Mouse (Mus musculus): ENCODE results near the gene C730034F03Rik. TPM values are rescaled to one million over a fixed set of nuclear protein-coding genes. Genes with fewer than 3 reads are reported as not detected.

The C730034F03Rik gene
- polyA plus RNA-seq, 1 experiment from 2014 or later = 1.5 TPM

GRCm38 (mm10) chr15:89462176-89462575 lies 32.8 kb downstream of the C730034F03Rik start:
- H3K4me3 ChIP-seq (replicated peaks) = no peak overlapping the region
- DNase-seq (no peak), ATAC-seq (ENCODE audit: low read depth) (no peak)
- no peak overlapping the region for H3K27ac ChIP-seq
- H3K9ac ChIP-seq = no peak overlapping the region
- no peak overlapping the region for H3K4me2 ChIP-seq
- peaks cover 37% of the 10 kb centered on the region for H3K27me3 ChIP-seq
- no peaks in the 10 kb centered on the region for H3K36me3 ChIP-seq
- no peaks in the 10 kb centered on the region for H3K4me1 ChIP-seq (replicated peaks)
- no peaks in the 10 kb centered on the region for H3K9me3 ChIP-seq (replicated peaks)
- 56% methylated on average over 7 of the region's 7 CpGs for WGBS (ENCODE audit: insufficient replicate concordance)

GRCm38 (mm10) chr15:89463334-89464235 lies 34.2 kb downstream of the C730034F03Rik start:
- Histone ChIP-seq H3K4me1 (replicated peaks) (no peaks in the 10 kb centered on the region), H3K4me3 (replicated peaks) (no peak overlapping the region), H3K9ac (no peak overlapping the region), H3K9me3 (replicated peaks) (no peaks in the 10 kb centered on the region), H3K36me3 (no peaks in the 10 kb centered on the region), H3K27me3 (peaks cover 25% of the 10 kb centered on the region; the same call in 1 of the 2 replicates), H3K4me2 (no peak overlapping the region), H3K27ac (no peak overlapping the region)
- 35% methylated on average over 5 of the region's 5 CpGs for WGBS (ENCODE audit: insufficient replicate concordance)
- no peak for DNase-seq
- no peak for ATAC-seq (ENCODE audit: low read depth)

GRCm38 (mm10) chr15:89465052-89465451 lies 35.7 kb downstream of the C730034F03Rik start:
- 22% methylated on average over 1 of the region's 1 CpGs for WGBS (ENCODE audit: insufficient replicate concordance)
- H3K4me2 ChIP-seq = no peak overlapping the region
- H3K4me3 ChIP-seq (replicated peaks) = no peak overlapping the region
- no peaks in the 10 kb centered on the region for H3K36me3 ChIP-seq
- H3K27ac ChIP-seq = no peak overlapping the region
- H3K9me3 ChIP-seq (replicated peaks) = no peaks in the 10 kb centered on the region
- peaks cover 18% of the 10 kb centered on the region; the same call in 1 of the 2 replicates for H3K27me3 ChIP-seq
- no peak overlapping the region for H3K9ac ChIP-seq
- no peaks in the 10 kb centered on the region for H3K4me1 ChIP-seq (replicated peaks)
- DNase-seq = no peak
- ATAC-seq (ENCODE audit: low read depth) = no peak

- Histone ChIP-seq H3K27ac (no peak overlapping the region), H3K4me3 (replicated peaks) (no peak overlapping the region), H3K4me2 (no peak overlapping the region), H3K9ac (no peak overlapping the region), H3K27me3 (no peaks in the 10 kb centered on the region), H3K4me1 (replicated peaks) (no peaks in the 10 kb centered on the region), H3K36me3 (no peaks in the 10 kb centered on the region), H3K9me3 (replicated peaks) (no peaks in the 10 kb centered on the region)
- no peak for DNase-seq
- ATAC-seq (ENCODE audit: low read depth) = no peak
- 29% methylated on average over 2 of the region's 2 CpGs for WGBS (ENCODE audit: insufficient replicate concordance)
Measured at GRCm38 (mm10) chr15:89468577-89468976, 39.2 kb downstream of the C730034F03Rik start.

- 80% methylated on average over 4 of the region's 4 CpGs for WGBS (ENCODE audit: insufficient replicate concordance)
- no peak overlapping the region for H3K27ac ChIP-seq
- ATAC-seq (ENCODE audit: low read depth) (no peak), DNase-seq (no peak)
- H3K9ac ChIP-seq = no peak overlapping the region
- H3K4me3 ChIP-seq (replicated peaks) = no peak overlapping the region
- no peaks in the 10 kb centered on the region for H3K9me3 ChIP-seq (replicated peaks)
- H3K27me3 ChIP-seq = no peaks in the 10 kb centered on the region
- peaks cover 18% of the 10 kb centered on the region for H3K4me1 ChIP-seq (replicated peaks)
- no peaks in the 10 kb centered on the region for H3K36me3 ChIP-seq
- H3K4me2 ChIP-seq = no peak overlapping the region
Measured at GRCm38 (mm10) chr15:89471476-89471875, 42.1 kb downstream of the C730034F03Rik start.

GRCm38 (mm10) chr15:89473370-89473769 lies 44.0 kb downstream of the C730034F03Rik start:
- H3K27ac ChIP-seq = no peak overlapping the region
- DNase-seq (no peak), ATAC-seq (ENCODE audit: low read depth) (no peak)
- H3K9me3 ChIP-seq (replicated peaks) = no peaks in the 10 kb centered on the region
- H3K4me1 ChIP-seq (replicated peaks) = peaks cover 31% of the 10 kb centered on the region
- WGBS (ENCODE audit: insufficient replicate concordance) = 81% methylated on average over 9 of the region's 9 CpGs
- H3K4me3 ChIP-seq (replicated peaks) = no peak overlapping the region
- no peak overlapping the region for H3K9ac ChIP-seq
- no peaks in the 10 kb centered on the region for H3K27me3 ChIP-seq
- no peaks in the 10 kb centered on the region for H3K36me3 ChIP-seq
- H3K4me2 ChIP-seq = no peak overlapping the region

GRCm38 (mm10) chr15:89473921-89474320 lies 44.5 kb downstream of the C730034F03Rik start:
- ATAC-seq (ENCODE audit: low read depth) = no peak
- H3K9ac ChIP-seq = no peak overlapping the region
- H3K36me3 ChIP-seq = no peaks in the 10 kb centered on the region
- no peak overlapping the region for H3K4me3 ChIP-seq (replicated peaks)
- H3K9me3 ChIP-seq (replicated peaks) = no peaks in the 10 kb centered on the region
- DNase-seq = no peak
- H3K4me2 ChIP-seq = no peak overlapping the region
- H3K27ac ChIP-seq = no peak overlapping the region
- WGBS (ENCODE audit: insufficient replicate concordance) = 84% methylated on average over 8 of the region's 8 CpGs
- H3K27me3 ChIP-seq = no peaks in the 10 kb centered on the region
- peaks cover 31% of the 10 kb centered on the region for H3K4me1 ChIP-seq (replicated peaks)

GRCm38 (mm10) chr15:89474596-89475292 lies 45.4 kb downstream of the C730034F03Rik start:
- H3K9me3 ChIP-seq (replicated peaks) = no peaks in the 10 kb centered on the region
- peak overlapping the region; percentile 86 for H3K4me2 ChIP-seq
- no peaks in the 10 kb centered on the region for H3K36me3 ChIP-seq
- no peaks in the 10 kb centered on the region for H3K27me3 ChIP-seq
- H3K4me3 ChIP-seq (replicated peaks) = no peak overlapping the region
- H3K27ac ChIP-seq = no peak overlapping the region
- ATAC-seq (ENCODE audit: low read depth) = no peak
- no peak for DNase-seq
- WGBS (ENCODE audit: insufficient replicate concordance) = 84% methylated on average over 19 of the region's 19 CpGs
- peaks cover 31% of the 10 kb centered on the region for H3K4me1 ChIP-seq (replicated peaks)
- no peak overlapping the region for H3K9ac ChIP-seq

- peaks cover 31% of the 10 kb centered on the region for H3K4me1 ChIP-seq (replicated peaks)
- H3K4me2 ChIP-seq = peak overlapping the region; percentile 86
- H3K9ac ChIP-seq = peak overlapping the region; percentile 73; the same call in 1 of the 2 replicates
- ATAC-seq (ENCODE audit: low read depth) (no peak), DNase-seq (no peak)
- no peaks in the 10 kb centered on the region for H3K36me3 ChIP-seq
- H3K27ac ChIP-seq = no peak overlapping the region
- no peaks in the 10 kb centered on the region for H3K27me3 ChIP-seq
- peak overlapping the region; percentile 65 for H3K4me3 ChIP-seq (replicated peaks)
- H3K9me3 ChIP-seq (replicated peaks) = no peaks in the 10 kb centered on the region
- WGBS (ENCODE audit: insufficient replicate concordance) = 39% methylated on average over 7 of the region's 7 CpGs
Measured at GRCm38 (mm10) chr15:89475293-89475600, 45.9 kb downstream of the C730034F03Rik start.

- H3K36me3 ChIP-seq = no peaks in the 10 kb centered on the region
- ATAC-seq (ENCODE audit: low read depth) (peak; percentile 97), DNase-seq (peak; percentile 94)
- peak overlapping the region; percentile 65 for H3K4me3 ChIP-seq (replicated peaks)
- H3K9me3 ChIP-seq (replicated peaks) = no peaks in the 10 kb centered on the region
- peak overlapping the region; percentile 82 for H3K27ac ChIP-seq
- no peaks in the 10 kb centered on the region for H3K27me3 ChIP-seq
- H3K9ac ChIP-seq = peak overlapping the region; percentile 73
- peak overlapping the region; percentile 86 for H3K4me2 ChIP-seq
- 8% methylated on average over 44 of the region's 44 CpGs for WGBS (ENCODE audit: insufficient replicate concordance)
- peaks cover 31% of the 10 kb centered on the region for H3K4me1 ChIP-seq (replicated peaks)
Measured at GRCm38 (mm10) chr15:89475611-89476474, 46.5 kb downstream of the C730034F03Rik start.

GRCm38 (mm10) chr15:89476475-89476815 lies 47.1 kb downstream of the C730034F03Rik start:
- H3K4me3 ChIP-seq (replicated peaks) = peak overlapping the region; percentile 65
- H3K27ac ChIP-seq = peak overlapping the region; percentile 82
- no peaks in the 10 kb centered on the region for H3K36me3 ChIP-seq
- no peaks in the 10 kb centered on the region for H3K27me3 ChIP-seq
- no peaks in the 10 kb centered on the region for H3K9me3 ChIP-seq (replicated peaks)
- peaks cover 31% of the 10 kb centered on the region for H3K4me1 ChIP-seq (replicated peaks)
- peak overlapping the region; percentile 73 for H3K9ac ChIP-seq
- ATAC-seq (ENCODE audit: low read depth) = no peak
- H3K4me2 ChIP-seq = peak overlapping the region; percentile 86
- DNase-seq = no peak
- 8% methylated on average over 5 of the region's 5 CpGs for WGBS (ENCODE audit: insufficient replicate concordance)
